Mouse (Mus musculus): ENCODE results near the gene Zer1. TPM values are rescaled to one million over a fixed set of nuclear protein-coding genes. Genes with fewer than 3 reads are reported as not detected.
"Not testable (repeated sequence)": the region's sequence is repeated elsewhere in the genome, so short reads cannot be mapped to it uniquely, and the experiment has no call there.

The Zer1 gene
- 14.4 and 15.1 TPM in 2 replicates for polyA plus RNA-seq (2015; fragmentation: Nextera tagmentation; extraction: Ambion mirVana)

GRCm38 (mm10) chr2:30124472-30125274 lies at the start of gene Zer1:
TSS of gene Zer1 (minus strand) at chr2:30124585.
- Histone ChIP-seq H3K4me3 (replicated peaks) (peak within 1 kb of the TSS; percentile 89), H3K27ac (peak within 1 kb of the TSS; percentile 90), H3K4me1 (replicated peaks) (peaks cover 40% of the 10 kb centered on the region), H3K4me2 (replicated peaks) (peak within 1 kb of the TSS; percentile 89), H3K36me3 (peaks cover 6% of the 10 kb centered on the region), H3K9ac (replicated peaks) (peak within 1 kb of the TSS; percentile 92), H3K9me3 (no peaks in the 10 kb centered on the region), H3K27me3 (no peaks in the 10 kb centered on the region)
- ATAC-seq, result peak; percentile 97
- WGBS, result 9% methylated on average over 31 of the region's 31 CpGs

GRCm38 (mm10) chr2:30173541-30174240 lies 49.3 kb upstream of the Zer1 start:
- Histone ChIP-seq H3K27me3 (peaks cover 7% of the 10 kb centered on the region; the same call in 1 of the 2 replicates), H3K4me3 (replicated peaks) (no peak overlapping the region), H3K36me3 (peaks cover 44% of the 10 kb centered on the region), H3K4me1 (replicated peaks) (peaks cover 25% of the 10 kb centered on the region), H3K9ac (replicated peaks) (no peak overlapping the region), H3K9me3 (no peaks in the 10 kb centered on the region), H3K27ac (no peak overlapping the region), H3K4me2 (replicated peaks) (no peak overlapping the region)
- WGBS, result 95% methylated on average over 20 of the region's 20 CpGs
- no peak for ATAC-seq

DNA sequence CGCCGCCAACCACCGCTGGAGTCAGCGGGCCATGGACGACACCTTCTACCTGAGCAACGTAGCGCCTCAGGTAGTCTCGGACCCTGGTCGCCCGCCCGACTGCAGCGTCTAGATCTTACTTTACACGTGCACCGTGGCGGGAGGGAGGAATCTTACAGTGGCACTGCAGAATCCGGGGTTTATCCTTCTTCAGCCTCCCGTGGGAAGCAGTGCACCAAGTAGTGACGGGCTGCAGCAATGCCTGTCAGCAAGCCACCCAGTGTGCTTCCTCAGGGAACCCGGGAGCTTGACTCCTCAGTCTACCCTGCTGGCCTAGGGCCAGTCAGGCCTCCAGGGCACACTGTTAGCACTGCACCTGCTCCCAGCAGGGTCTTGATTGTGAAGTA lies 47.6 kb upstream of the Zer1 start:
- peak; percentile 38 for ATAC-seq
- peak overlapping the region; percentile 73 for H3K9ac ChIP-seq (replicated peaks)
- H3K36me3 ChIP-seq, result peaks cover 44% of the 10 kb centered on the region
- peak overlapping the region; percentile 95 for H3K4me2 ChIP-seq (replicated peaks)
- H3K27me3 ChIP-seq, result peaks cover 7% of the 10 kb centered on the region; the same call in 1 of the 2 replicates
- H3K9me3 ChIP-seq, result peaks cover under 1% of the 10 kb centered on the region
- peak overlapping the region; percentile 92 for H3K27ac ChIP-seq
- peak overlapping the region; percentile 63 for H3K4me3 ChIP-seq (replicated peaks)
- WGBS, result under 1% methylated on average over 16 of the region's 19 CpGs
- H3K4me1 ChIP-seq (replicated peaks), result peaks cover 16% of the 10 kb centered on the region

- Histone ChIP-seq H3K4me3 (replicated peaks) (peak within 1 kb of the TSS; percentile 63), H3K9me3 (peaks cover 6% of the 10 kb centered on the region), H3K27ac (peak within 1 kb of the TSS; percentile 92), H3K27me3 (peaks cover 7% of the 10 kb centered on the region; the same call in 1 of the 2 replicates), H3K4me1 (replicated peaks) (peaks cover 14% of the 10 kb centered on the region), H3K4me2 (replicated peaks) (peak within 1 kb of the TSS; percentile 95), H3K36me3 (peaks cover 40% of the 10 kb centered on the region), H3K9ac (replicated peaks) (peak within 1 kb of the TSS; percentile 73)
- ATAC-seq, result peak; percentile 97
- WGBS, result under 1% methylated on average over 75 of the region's 75 CpGs
Measured at GRCm38 (mm10) chr2:30171371-30171996, 47.1 kb upstream of the Zer1 start, which contains the start of gene Endog. TSS of gene Endog (plus strand) at chr2:30171493.

GRCm38 (mm10) chr2:30166677-30167076 lies 42.3 kb upstream of the Zer1 start:
- H3K36me3 ChIP-seq, result no peaks in the 10 kb centered on the region
- 62% methylated on average over 4 of the region's 4 CpGs for WGBS
- ATAC-seq, result no peak
- H3K4me2 ChIP-seq (replicated peaks), result no peak overlapping the region
- H3K4me1 ChIP-seq (replicated peaks), result peaks cover 6% of the 10 kb centered on the region; the same call in 1 of the 2 replicates
- H3K27me3 ChIP-seq, result no peaks in the 10 kb centered on the region
- no peak overlapping the region for H3K27ac ChIP-seq
- no peak overlapping the region for H3K4me3 ChIP-seq (replicated peaks)
- peaks cover 7% of the 10 kb centered on the region for H3K9me3 ChIP-seq
- H3K9ac ChIP-seq (replicated peaks), result no peak overlapping the region

- Histone ChIP-seq H3K9ac (replicated peaks) (no peak overlapping the region), H3K27me3 (no peaks in the 10 kb centered on the region), H3K27ac (no peak overlapping the region), H3K4me1 (replicated peaks) (no peaks in the 10 kb centered on the region), H3K36me3 (no peaks in the 10 kb centered on the region), H3K4me3 (replicated peaks) (no peak overlapping the region), H3K9me3 (peaks cover 7% of the 10 kb centered on the region), H3K4me2 (replicated peaks) (no peak overlapping the region)
- no peak for ATAC-seq
- 61% methylated on average over 9 of the region's 9 CpGs for WGBS
Measured at GRCm38 (mm10) chr2:30164340-30164932, 40.1 kb upstream of the Zer1 start.

DNA sequence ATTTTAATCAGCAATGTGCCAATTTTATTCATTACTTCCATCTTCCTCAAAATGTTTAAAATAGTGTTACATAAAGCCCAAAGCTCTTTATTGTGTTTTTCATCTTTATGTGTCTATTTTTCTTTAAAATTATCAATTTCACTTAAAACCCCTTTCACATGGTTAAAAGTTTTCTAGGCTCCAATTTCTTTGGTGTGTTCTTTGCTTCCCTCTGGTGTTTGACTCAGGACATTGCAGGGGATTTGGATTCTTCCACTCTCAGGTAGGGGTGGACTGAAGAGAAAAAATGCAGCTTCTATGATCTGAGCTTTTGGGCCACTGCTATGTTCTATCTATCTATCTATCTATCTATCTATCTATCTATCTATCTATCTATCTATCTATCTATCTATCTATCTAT lies 37.4 kb upstream of the Zer1 start:
- no peak for ATAC-seq
- peaks cover 4% of the 10 kb centered on the region for H3K9me3 ChIP-seq
- no peaks in the 10 kb centered on the region for H3K36me3 ChIP-seq
- no peaks in the 10 kb centered on the region for H3K27me3 ChIP-seq
- H3K4me2 ChIP-seq (replicated peaks), result no peak overlapping the region
- H3K4me1 ChIP-seq (replicated peaks), result no peaks in the 10 kb centered on the region
- H3K4me3 ChIP-seq (replicated peaks), result no peak overlapping the region
- no peak overlapping the region for H3K9ac ChIP-seq (replicated peaks)
- H3K27ac ChIP-seq, result no peak overlapping the region

DNA sequence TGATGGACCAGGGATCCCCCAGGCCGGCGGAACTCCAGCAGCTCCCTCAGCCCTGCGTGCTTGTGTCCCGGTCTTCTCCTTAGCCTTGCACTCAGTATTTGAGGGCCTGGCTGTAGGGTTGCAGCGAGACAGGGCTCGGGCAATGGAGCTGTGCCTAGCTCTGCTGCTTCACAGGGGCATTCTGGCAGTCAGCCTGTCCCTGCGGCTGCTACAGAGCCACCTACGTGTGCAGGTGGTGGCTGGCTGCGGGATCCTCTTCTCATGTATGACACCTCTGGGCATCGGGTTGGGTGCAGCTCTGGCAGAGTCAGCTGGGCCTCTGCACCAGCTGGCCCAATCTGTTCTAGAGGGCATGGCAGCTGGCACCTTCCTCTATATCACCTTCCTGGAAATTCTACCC lies 35.5 kb upstream of the Zer1 start:
- not testable (repeated sequence) for H3K4me2 ChIP-seq (replicated peaks); ATAC-seq; H3K4me1 ChIP-seq (replicated peaks); H3K9ac ChIP-seq (replicated peaks); H3K27ac ChIP-seq; H3K36me3 ChIP-seq; H3K27me3 ChIP-seq; H3K4me3 ChIP-seq (replicated peaks); H3K9me3 ChIP-seq
- 69% methylated on average over 7 of the region's 10 CpGs for WGBS

DNA sequence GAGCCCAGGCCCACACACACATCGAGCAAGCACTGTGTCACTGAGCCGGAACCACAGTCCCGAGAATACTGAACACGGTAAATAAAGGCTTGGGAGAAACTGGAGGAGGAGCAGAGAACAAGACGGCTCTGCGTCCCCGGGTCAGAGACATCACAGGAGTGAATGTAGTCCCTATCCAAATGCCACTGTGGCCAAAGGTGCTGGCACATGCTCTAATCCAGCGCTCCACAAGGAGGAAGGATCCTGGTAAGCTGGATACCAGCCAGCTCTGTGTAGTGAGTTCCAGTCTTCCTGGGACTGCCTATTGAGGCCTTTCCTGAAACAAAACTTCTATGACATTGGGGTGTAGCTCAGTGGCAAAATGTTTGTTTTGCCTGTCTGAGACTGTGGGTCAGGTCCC lies 28.2 kb upstream of the Zer1 start:
- ATAC-seq, result no peak
- no peak overlapping the region for H3K27ac ChIP-seq
- no peaks in the 10 kb centered on the region for H3K9me3 ChIP-seq
- peaks cover 46% of the 10 kb centered on the region for H3K36me3 ChIP-seq
- H3K9ac ChIP-seq (replicated peaks), result no peak overlapping the region
- H3K4me3 ChIP-seq (replicated peaks), result no peak overlapping the region
- H3K4me2 ChIP-seq (replicated peaks), result no peak overlapping the region
- H3K27me3 ChIP-seq, result no peaks in the 10 kb centered on the region
- 77% methylated on average over 8 of the region's 8 CpGs for WGBS
- H3K4me1 ChIP-seq (replicated peaks), result no peaks in the 10 kb centered on the region

GRCm38 (mm10) chr2:30151840-30152239 lies 27.5 kb upstream of the Zer1 start:
- ATAC-seq, result no peak

GRCm38 (mm10) chr2:30147466-30147865 lies 23.1 kb upstream of the Zer1 start:
- 90% methylated on average over 4 of the region's 4 CpGs for WGBS
- H3K9me3 ChIP-seq, result no peaks in the 10 kb centered on the region
- no peak for ATAC-seq

More at GRCm38 (mm10) chr2:30151840-30152239, 27.5 kb upstream of the Zer1 start:
- Histone ChIP-seq H3K4me3 (replicated peaks) (no peak overlapping the region), H3K9ac (replicated peaks) (no peak overlapping the region), H3K27me3 (no peaks in the 10 kb centered on the region), H3K4me1 (replicated peaks) (no peaks in the 10 kb centered on the region), H3K27ac (no peak overlapping the region), H3K36me3 (peaks cover 54% of the 10 kb centered on the region), H3K4me2 (replicated peaks) (no peak overlapping the region), H3K9me3 (no peaks in the 10 kb centered on the region)
- 93% methylated on average over 11 of the region's 11 CpGs for WGBS

More at GRCm38 (mm10) chr2:30147466-30147865, 23.1 kb upstream of the Zer1 start:
- H3K4me1 ChIP-seq (replicated peaks), result no peaks in the 10 kb centered on the region
- no peak overlapping the region for H3K9ac ChIP-seq (replicated peaks)
- no peak overlapping the region for H3K4me2 ChIP-seq (replicated peaks)
- no peak overlapping the region for H3K4me3 ChIP-seq (replicated peaks)
- H3K27me3 ChIP-seq, result no peaks in the 10 kb centered on the region
- no peak overlapping the region for H3K27ac ChIP-seq
- peaks cover 94% of the 10 kb centered on the region for H3K36me3 ChIP-seq
